Mouse (Mus musculus): ENCODE data around the gene Tcf7l1.

DNA sequence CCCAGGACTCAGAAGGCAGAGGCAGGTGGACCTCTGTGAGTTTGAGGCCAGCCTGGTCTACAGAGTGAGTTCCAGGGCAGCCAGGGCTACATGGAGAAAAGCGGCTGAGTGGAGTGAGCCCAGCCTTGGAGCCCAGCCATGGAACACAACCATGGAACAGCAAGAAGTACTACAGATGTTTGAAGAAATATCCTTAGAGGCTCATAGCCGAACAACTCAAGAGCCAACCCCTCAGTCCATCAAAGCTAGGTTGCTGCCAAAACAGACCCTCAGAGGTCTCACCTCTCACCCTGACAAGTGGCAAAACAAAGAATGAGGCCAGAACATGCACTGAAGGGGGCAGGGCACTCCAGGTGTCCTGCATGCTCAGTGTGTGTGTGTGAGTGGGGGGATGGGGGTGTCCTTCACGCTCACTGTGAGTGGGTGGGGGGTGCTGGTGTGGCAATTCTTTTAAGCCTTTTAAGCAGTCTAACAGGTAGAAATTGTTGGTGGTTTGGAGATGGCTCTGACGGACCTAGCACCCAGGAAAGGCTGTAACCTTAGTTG is 104.7 kb downstream of the Tcf7l1 start:
- TF ChIP-seq CTCF (IDR thresholded peaks at IDR 0.05; ENCODE audit: low read depth), result no peak
- no peak for TF ChIP-seq EP300 (IDR thresholded peaks at IDR 0.05; ENCODE audit: low read depth)
